ENCODE assay signal across 11 mouse cellular contexts in genomic region chr13:60100130-60101112, GRCm38 (mm10).
DNase-seq lines count a peak whose midpoint lies in the region; ATAC-seq lines count a peak whose summit lies in the region.
"Had no signal": no experiment of that assay in that cellular context is flagged by ENCODE, and none has a peak within 500 bp of the region (broad histone marks: within the 10 kb centered on the region; RNA-seq: fewer than 3 reads in every experiment).

No protein-coding gene starts in this region.

- ATAC-seq in embryonic facial prominence, embryonic 12.5 days (ENCODE audit: insufficient number of reproducible peaks, insufficient read depth, low FRiP score, low TSS enrichment) = 0 out of 2 replicates have a peak, but pooled peaks have one; percentile 24
- peak; percentile 89 for ATAC-seq in kidney, embryonic 14.5 days (ENCODE audit: low FRiP score, low TSS enrichment)
- peak; percentile 57 for ATAC-seq in neural tube, embryonic 13.5 days (ENCODE audit: low read depth)
- no peak for ATAC-seq in inflammation-experienced regulatory T-cells, adult 6 months

- 63% methylated on average over 12 of the region's 12 CpGs for WGBS in embryonic facial prominence, embryonic 12.5 days
- 84% methylated on average over 12 of the region's 12 CpGs for WGBS in embryonic facial prominence, embryonic 10.5 days
- WGBS in kidney, embryonic 14.5 days = 20% methylated on average over 12 of the region's 12 CpGs
- 66% methylated on average over 12 of the region's 12 CpGs for WGBS in neural tube, embryonic 13.5 days

- no peaks in the 10 kb centered on the region for H3K36me3 ChIP-seq in embryonic facial prominence, embryonic 12.5 days
- no peaks in the 10 kb centered on the region for H3K36me3 ChIP-seq in embryonic facial prominence, embryonic 10.5 days (replicated peaks)
- no peaks in the 10 kb centered on the region for H3K36me3 ChIP-seq in kidney, embryonic 14.5 days (ENCODE audit: control insufficient read depth, insufficient read depth, low read length)
- H3K36me3 ChIP-seq in neural tube, embryonic 13.5 days = no peaks in the 10 kb centered on the region

- peaks cover 20% of the 10 kb centered on the region for H3K4me1 ChIP-seq in embryonic facial prominence, embryonic 12.5 days
- peaks cover 25% of the 10 kb centered on the region for H3K4me1 ChIP-seq in embryonic facial prominence, embryonic 10.5 days
- 0 out of 2 replicates have a peak, but pooled peaks cover 21% of the 10 kb centered on the region for H3K4me1 ChIP-seq in kidney, embryonic 14.5 days (ENCODE audit: control insufficient read depth, insufficient read depth, low read length)
- H3K4me1 ChIP-seq in neural tube, embryonic 13.5 days (replicated peaks) = peaks cover 21% of the 10 kb centered on the region; the same call in 1 of the 2 replicates

- no peaks in the 10 kb centered on the region; the same call in 1 of the 2 replicates for H3K9me3 ChIP-seq in embryonic facial prominence, embryonic 12.5 days
- peaks cover 5% of the 10 kb centered on the region; the same call in 1 of the 2 replicates for H3K9me3 ChIP-seq in embryonic facial prominence, embryonic 10.5 days
- H3K9me3 ChIP-seq in kidney, embryonic 14.5 days (ENCODE audit: control insufficient read depth, low read length) = no peaks in the 10 kb centered on the region; the same call in 1 of the 2 replicates
- H3K9me3 ChIP-seq in neural tube, embryonic 13.5 days = no peaks in the 10 kb centered on the region

- no peaks in the 10 kb centered on the region for H3K27me3 ChIP-seq in embryonic facial prominence, embryonic 12.5 days
- H3K27me3 ChIP-seq in embryonic facial prominence, embryonic 10.5 days (replicated peaks; ENCODE audit: low read depth, poor library complexity, severe bottlenecking) = 0 out of 2 replicates have a peak, but pooled peaks cover 3% of the 10 kb centered on the region
- no peaks in the 10 kb centered on the region for H3K27me3 ChIP-seq in kidney, embryonic 14.5 days (ENCODE audit: control insufficient read depth, insufficient read depth, low read length)
- H3K27me3 ChIP-seq in neural tube, embryonic 13.5 days = no peaks in the 10 kb centered on the region

- H3K9ac ChIP-seq in embryonic facial prominence, embryonic 12.5 days = no peak overlapping the region
- H3K9ac ChIP-seq in kidney, embryonic 14.5 days (ENCODE audit: low read depth, low read length) = no peak overlapping the region
- no peak overlapping the region for H3K9ac ChIP-seq in neural tube, embryonic 13.5 days

- DNase-seq in embryonic facial prominence, embryonic 10.5 days (ENCODE audit: low spot score) = no peak
- no peak for DNase-seq in kidney, adult 9 months
- no peak for DNase-seq in neural tube, embryonic 10.5 days (ENCODE audit: extremely low spot score, low spot score)
- DNase-seq in layer of hippocampus, adult 18-20 months (ENCODE audit: low spot score in 2 of 2) = no peak
- DNase-seq: adrenal gland, adult 8-10 months; cerebellum, postnatal 36 days; right cerebral cortex, postnatal 4 days had no signal

- H3K4me2 ChIP-seq in embryonic facial prominence, embryonic 12.5 days (replicated peaks) = no peak overlapping the region
- no peak overlapping the region; the same call in 1 of the 2 replicates for H3K4me2 ChIP-seq in kidney, embryonic 14.5 days (replicated peaks; ENCODE audit: low read depth, low read length)
- H3K4me2 ChIP-seq in neural tube, embryonic 13.5 days = no peak overlapping the region

- H3K27ac ChIP-seq in embryonic facial prominence, embryonic 12.5 days = peak overlapping the region; percentile 55; the same call in 1 of the 2 replicates
- H3K27ac ChIP-seq in embryonic facial prominence, embryonic 10.5 days (replicated peaks) = no peak overlapping the region
- peak overlapping the region; percentile 84 for H3K27ac ChIP-seq in kidney, embryonic 14.5 days (ENCODE audit: low read depth, low read length)
- H3K27ac ChIP-seq in neural tube, embryonic 13.5 days (replicated peaks) = no peak overlapping the region

- H3K4me3 ChIP-seq in embryonic facial prominence, embryonic 12.5 days = no peak overlapping the region
- H3K4me3 ChIP-seq in embryonic facial prominence, embryonic 10.5 days = no peak overlapping the region
- no peak overlapping the region for H3K4me3 ChIP-seq in kidney, embryonic 14.5 days (ENCODE audit: low read length)
- no peak overlapping the region for H3K4me3 ChIP-seq in neural tube, embryonic 13.5 days

Comparison
In these comparisons a context has a peak if more than half of its experiments do, and no peak if none do; other contexts are left out.
1. H3K27ac ChIP-seq: peak in embryonic facial prominence, embryonic 12.5 days (single experiment) and kidney, embryonic 14.5 days (single experiment); none in embryonic facial prominence, embryonic 10.5 days (single experiment) and neural tube, embryonic 13.5 days (single experiment).